ENCODE assay signal across 8 mouse cellular contexts in the genomic region with DNA sequence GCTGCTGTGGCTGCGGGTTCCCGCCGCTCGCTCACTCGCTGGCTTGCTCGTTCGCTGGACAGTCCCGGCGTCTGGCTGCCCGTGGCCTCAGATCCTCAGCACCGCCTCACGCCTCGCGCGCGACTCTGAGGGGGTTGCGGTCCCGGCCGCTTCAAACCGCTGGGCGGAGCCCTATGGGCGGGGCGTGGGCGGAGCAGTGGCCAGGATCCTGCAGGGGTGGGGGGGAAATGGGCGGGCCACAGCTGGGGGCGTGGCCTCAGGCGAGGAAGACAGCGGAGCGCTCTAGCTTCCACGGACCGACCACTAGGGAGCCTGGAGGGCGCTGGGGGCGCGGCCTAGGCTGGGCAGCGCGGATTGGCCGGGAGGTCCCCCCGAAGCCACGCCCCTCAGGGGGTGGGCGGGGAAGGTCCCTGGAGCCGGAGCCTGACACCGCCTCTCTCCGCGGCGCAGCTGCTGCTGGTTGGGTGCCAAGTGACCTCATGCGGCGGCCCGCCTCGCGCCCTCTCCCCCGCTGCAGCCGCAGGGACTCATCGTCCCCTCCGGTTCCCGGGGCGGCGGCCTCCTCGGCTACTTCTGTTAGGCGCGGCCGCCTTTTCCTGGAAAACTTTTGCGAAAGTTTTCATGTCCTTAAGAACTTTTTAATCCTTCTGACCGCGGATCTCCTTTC. TPM values are rescaled to one million over a fixed set of nuclear protein-coding genes. Genes with fewer than 3 reads are reported as not detected.
DNase-seq lines count a peak whose midpoint lies in the region; ATAC-seq and TF ChIP-seq lines count a peak whose summit lies in the region.

A gene (minus strand): TSS at position 175 of the 667 bp plus-strand sequence.

- no peak for TF ChIP-seq CTCF in cortical plate, adult 2 months (IDR thresholded peaks at IDR 0.05; ENCODE audit: extremely low read depth, insufficient read depth, low read length)

- TF ChIP-seq POLR2A in cortical plate, adult 2 months (IDR thresholded peaks at IDR 0.05; ENCODE audit: extremely low read depth, insufficient read depth, low read length) = peak; percentile 76

- peak within 1 kb of the TSS; percentile 55 for H3K27ac ChIP-seq in cortical plate, adult 2 months (ENCODE audit: insufficient read depth, low read length)

- H3K4me3 ChIP-seq in cortical plate, adult 2 months (ENCODE audit: insufficient read depth, low read length) = peak within 1 kb of the TSS; percentile 46
- peak within 1 kb of the TSS; percentile 95 for H3K4me3 ChIP-seq in megakaryocyte, embryonic 14.5 days (replicated peaks)

- DNase-seq in gastrocnemius, adult 8-10 months (ENCODE audit: low spot score in 2 of 2) = peak; percentile 99
- peak; percentile 93 for DNase-seq in hindlimb bud, embryonic 11.5 days (ENCODE audit: extremely low spot score, low read depth, low spot score)
- peak; percentile 84 to 96 for DNase-seq in left cerebral cortex, adult 8-10 months (ENCODE audit: low spot score in 2 of 2)
- DNase-seq in right cerebral cortex, postnatal 10 days (ENCODE audit: low spot score in 2 of 2) = peak; percentile 97
- DNase-seq in urinary bladder, postnatal 25 days (ENCODE audit: low spot score) = peak; percentile 100

- H3K27me3 ChIP-seq in megakaryocyte, embryonic 14.5 days (replicated peaks) = no peaks in the 10 kb centered on the region

- H3K4me1 ChIP-seq in cortical plate, adult 2 months (ENCODE audit: control insufficient read depth, insufficient read depth, low read length) = no peaks in the 10 kb centered on the region
- H3K4me1 ChIP-seq in megakaryocyte, embryonic 14.5 days = peaks cover 70% of the 10 kb centered on the region

- no peaks in the 10 kb centered on the region for H3K9me3 ChIP-seq in megakaryocyte, embryonic 14.5 days

- peak; percentile 96 for ATAC-seq in activated CD4-positive, CD25-positive, alpha-beta regulatory T cell, adult 4 months

- peaks cover 36% of the 10 kb centered on the region for H3K36me3 ChIP-seq in megakaryocyte, embryonic 14.5 days (replicated peaks; ENCODE audit: low read length)

RNA-seq across cellular contexts. Expression of the gene that starts here (rescaled TPM):
- 1 to 10 TPM; 4.5 to 8.8 TPM for polyA plus RNA-seq in activated CD4-positive, CD25-positive, alpha-beta regulatory T cell, adult 4 months (2017; shearing (Covaris generic))
- 54.0 and 65.8 TPM in 2 replicates for polyA plus RNA-seq in cortical plate, adult 2 months (2012; rRNA removed)
- total RNA-seq in gastrocnemius, adult 8-10 months (2022) = 10 to 100 TPM; 16.8 to 27.9 (median 18.1) TPM
- 10 to 100 TPM; 40.1 to 47.4 (median 42.7) TPM for total RNA-seq in left cerebral cortex, adult 8-10 months (2022)
- 19.4 and 27.6 TPM in 2 replicates for polyA plus RNA-seq in megakaryocyte, embryonic 14.5 days (2012; ENCODE audit: insufficient read depth, low replicate concordance)

Comparison
In these comparisons a context has a peak if more than half of its experiments do, and no peak if none do; other contexts are left out.
1. Peak in every context shown above with its lines: DNase-seq, ATAC-seq, H3K4me3 ChIP-seq and H3K27ac ChIP-seq.